Mouse (Mus musculus) retina, adult 2 months (tissue): ENCODE data around the gene Defb19.

Source experiments
- DNase-seq: peaks from one replicate; pipeline ENCODE4 v3.0.0-alpha.2; 2012; ENCODE audit warnings: low read depth, low spot score

Defb19 gene

DNA sequence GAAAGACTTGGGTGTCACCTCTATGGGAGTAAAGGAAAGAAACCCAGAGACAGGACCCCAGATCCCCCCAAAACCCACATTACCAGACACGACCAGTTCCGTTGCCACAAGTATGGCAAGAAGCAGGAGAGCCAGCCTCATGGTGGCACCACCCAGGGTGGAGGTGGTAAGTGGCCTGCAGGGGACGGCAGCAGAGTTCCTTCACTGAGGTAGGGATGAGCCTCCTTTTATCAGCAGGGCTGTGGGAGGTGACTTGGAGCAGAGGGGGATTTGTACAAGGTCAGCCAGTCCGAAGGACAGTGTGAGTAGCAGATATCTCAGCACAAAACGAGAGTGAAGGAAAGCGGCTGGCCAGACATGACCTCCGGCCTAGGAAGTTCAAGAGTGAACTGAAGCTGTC is at the start of gene Defb19:
Defb19 (minus strand) TSS at position 206 of the 400 bp plus-strand sequence.
- no peak for DNase-seq

- no peak for DNase-seq
These were observed 49.8 kb upstream of the Defb19 start for GRCm38 (mm10) chr2:152629904-152630303.

DNA sequence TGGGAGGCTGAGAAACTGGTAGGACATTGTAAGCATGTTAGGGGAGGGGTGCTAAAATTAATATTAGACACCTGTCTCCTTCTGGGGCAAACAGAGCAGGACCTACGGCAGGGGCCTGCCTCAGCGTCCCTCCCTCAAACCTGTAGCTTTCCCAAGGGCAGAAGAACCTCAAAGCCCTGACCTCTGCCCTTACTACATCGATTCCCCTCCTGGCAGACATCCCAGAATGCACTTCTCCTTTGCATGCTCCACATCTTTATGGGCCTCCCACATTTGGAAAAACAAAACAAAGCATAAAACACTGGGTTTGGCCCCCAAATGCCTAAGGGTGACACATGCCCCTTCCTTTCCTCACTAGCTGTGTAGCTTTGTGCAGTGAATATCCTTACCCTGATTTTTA is 49.1 kb upstream of the Defb19 start:
- DNase-seq = no peak

DNA sequence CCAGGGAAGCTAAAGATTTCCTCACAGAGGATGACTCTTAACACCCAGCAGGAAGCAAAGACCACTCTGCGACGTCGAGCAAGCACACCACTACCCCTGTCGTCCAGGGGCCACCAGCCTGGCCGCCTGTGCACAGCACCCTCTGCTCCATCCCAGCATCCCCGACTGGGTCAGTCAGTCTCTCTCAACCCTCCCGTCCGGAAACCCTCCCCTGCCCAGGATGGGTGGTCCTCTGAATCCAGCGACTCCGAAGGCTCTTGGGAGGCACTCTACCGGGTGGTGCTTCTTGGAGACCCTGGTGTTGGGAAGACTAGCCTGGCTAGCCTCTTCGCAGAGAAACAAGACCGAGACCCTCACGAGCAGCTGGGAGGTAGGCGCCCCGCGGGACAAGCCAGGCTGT is 48.0 kb upstream of the Defb19 start:
- no peak for DNase-seq

GRCm38 (mm10) chr2:152626774-152627591 is 46.9 kb upstream of the Defb19 start, which contains the start of gene Rem1:
Gene Rem1 (plus strand): TSS chr2:152626951.
- DNase-seq = no peak

- DNase-seq = no peak
These were observed 45.1 kb upstream of the Defb19 start for GRCm38 (mm10) chr2:152625256-152625655.

DNA sequence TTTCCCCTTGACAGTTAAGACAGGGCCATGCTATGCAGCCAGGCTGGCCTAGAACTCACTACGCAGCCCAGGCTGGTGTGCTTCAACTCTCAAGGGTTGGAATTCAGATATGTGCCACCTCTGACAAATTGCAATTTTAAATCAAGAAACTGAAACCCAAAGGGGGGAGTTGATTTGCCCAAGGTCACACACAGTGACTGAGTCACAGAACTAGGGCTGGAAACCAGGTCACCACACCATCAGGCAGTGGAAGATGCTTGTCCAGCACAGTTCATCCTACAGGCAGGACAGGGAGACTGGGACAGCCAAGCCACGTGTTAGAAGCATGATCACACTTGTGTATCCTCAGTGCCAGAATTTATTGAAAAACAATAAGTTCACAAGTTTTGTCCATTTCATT is 44.5 kb upstream of the Defb19 start:
- DNase-seq = no peak

DNA sequence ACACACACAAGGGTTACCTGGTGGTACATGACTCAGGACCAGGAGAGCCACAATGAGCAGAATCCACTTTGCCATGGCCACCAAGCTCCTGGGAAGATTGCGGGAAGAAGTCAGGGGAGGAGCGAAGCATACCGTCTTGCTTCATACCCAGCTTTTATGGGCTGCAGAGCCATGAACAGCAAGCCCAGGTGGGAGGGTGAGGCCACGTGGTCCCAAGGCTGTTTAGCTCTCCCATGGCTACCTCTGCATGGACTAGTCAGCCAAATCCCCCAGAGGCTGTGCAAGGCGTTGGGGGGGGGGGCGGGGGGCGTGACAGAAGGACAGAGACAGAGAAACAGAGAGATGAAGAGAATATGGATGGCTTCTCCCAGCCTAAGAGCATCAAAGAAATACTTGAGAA is 42.8 kb upstream of the Defb19 start, which contains the start of gene Defb25:
Defb25 (minus strand) TSS at position 101 of the 400 bp plus-strand sequence.
- no peak for DNase-seq

GRCm38 (mm10) chr2:152622151-152622550 is 42.0 kb upstream of the Defb19 start:
- no peak for DNase-seq

- no peak for DNase-seq
These were observed 40.4 kb upstream of the Defb19 start for GRCm38 (mm10) chr2:152620367-152621134.

GRCm38 (mm10) chr2:152617374-152617773 is 37.3 kb upstream of the Defb19 start:
- DNase-seq = no peak

GRCm38 (mm10) chr2:152616470-152616869 is 36.4 kb upstream of the Defb19 start:
- DNase-seq = no peak

GRCm38 (mm10) chr2:152615563-152615962 is 35.5 kb upstream of the Defb19 start:
- peak; percentile 36 for DNase-seq

DNA sequence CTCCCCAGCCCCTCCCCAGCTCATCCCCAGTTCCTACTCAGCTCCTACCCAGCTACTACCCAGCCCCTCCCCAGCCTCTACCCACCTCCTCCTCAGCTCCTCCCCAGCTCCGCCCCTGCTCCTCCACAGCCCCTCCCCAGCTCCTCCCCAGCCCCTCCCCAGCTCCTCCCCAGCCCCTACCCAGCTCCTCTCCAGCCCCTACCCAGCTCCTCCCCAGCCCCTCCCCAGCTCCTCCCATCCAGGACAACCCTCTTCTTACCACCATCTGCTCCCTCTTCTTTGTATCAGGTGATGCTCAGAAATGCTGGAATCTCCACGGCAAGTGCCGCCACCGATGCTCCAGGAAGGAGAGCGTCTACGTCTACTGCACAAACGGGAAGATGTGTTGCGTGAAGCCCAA is 32.1 kb upstream of the Defb19 start:
- no peak for DNase-seq

GRCm38 (mm10) chr2:152608719-152609118 is 28.6 kb upstream of the Defb19 start:
- DNase-seq = no peak

DNA sequence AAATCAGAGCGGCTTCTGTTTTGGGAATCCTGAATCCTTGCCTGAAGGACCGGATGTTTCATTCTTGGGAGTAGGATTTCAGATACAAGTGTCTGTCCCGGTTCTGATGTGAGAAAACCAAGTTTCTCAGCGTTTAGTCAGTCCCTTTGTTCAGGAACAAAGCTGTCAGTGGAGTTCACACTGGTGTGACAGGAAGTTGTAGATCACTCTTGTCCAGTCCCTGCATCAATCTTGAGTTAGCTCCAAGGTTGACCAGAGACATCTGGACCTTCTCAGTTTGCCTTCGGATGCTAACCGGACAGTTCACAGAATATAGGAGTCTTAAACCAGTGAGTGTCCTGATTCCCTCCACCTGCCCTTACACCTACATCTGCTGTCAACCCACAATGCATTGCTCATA is 27.6 kb upstream of the Defb19 start:
- no peak for DNase-seq

- DNase-seq = no peak
These were observed 23.9 kb upstream of the Defb19 start, which contains the start of gene Defb36 for GRCm38 (mm10) chr2:152604057-152604456. Gene Defb36 (plus strand): TSS chr2:152604327.

DNA sequence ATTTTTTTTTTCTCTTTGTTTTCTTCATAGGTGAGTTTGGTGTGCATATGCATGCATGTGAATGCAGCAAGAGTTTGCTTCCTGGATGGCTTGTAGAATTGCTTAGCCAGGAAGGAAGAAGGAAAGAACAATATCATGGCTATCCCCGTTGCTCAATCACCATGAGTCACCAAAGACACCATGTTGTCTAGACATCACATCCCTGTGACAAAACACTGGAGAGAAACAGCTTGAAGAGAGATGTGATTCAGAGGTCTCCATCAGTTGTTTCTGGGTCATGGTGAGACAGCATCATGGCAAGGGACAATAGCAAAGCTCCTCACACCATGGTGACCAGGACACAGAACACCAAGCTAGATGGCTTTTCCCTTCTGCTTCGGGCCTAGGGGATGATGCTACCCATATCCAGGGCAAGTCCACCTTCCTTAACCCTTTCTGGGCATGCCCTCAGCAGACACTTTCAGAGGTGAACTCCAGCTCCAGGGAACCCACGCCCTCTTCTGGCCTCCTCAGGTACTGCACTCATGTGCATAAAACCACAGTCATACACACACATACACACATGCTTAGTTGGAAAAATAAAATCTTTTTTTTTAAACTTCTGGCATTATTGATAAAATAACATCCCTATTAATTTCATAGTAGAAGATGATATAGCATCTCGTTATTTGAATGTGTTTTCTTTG is 21.3 kb upstream of the Defb19 start:
- no peak for DNase-seq

DNA sequence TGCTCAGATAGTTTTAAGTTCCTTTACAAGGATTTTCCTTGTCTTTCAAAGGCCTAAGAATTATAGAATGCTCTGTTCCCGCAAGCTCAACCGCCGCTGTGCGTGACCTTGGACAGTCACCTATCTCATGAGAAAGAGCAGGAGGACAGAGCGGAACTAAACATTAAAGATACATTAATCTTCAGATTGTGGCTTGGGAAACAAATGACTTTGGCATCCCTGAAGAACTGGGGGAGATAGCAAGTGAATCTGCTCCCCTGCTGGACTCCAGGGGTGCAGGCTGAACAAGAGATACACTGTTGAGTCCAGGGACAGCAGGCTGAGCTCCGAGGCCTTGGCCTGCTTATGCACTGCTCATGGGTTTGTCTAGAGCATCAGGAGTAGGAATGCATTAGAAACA is 20.0 kb upstream of the Defb19 start:
- no peak for DNase-seq

DNA sequence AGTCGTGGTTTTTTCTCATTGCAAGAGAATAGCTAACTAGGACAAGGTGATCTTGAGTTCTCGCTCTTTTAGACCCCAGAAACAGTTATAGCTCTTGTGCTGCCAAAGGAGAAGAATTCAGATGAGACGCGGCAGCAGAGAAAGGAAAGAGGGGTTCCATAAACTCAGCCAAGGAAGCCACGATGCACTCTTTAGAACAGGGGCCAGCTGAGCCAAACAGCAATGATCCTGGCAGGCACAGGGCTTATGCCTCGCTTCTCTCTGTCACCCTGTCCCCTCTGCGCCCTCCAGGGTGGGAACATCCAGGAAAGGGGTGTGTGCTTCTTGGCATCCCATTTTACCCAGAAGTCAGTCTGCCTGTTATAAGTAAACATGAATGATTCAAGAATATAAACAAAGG is 19.2 kb upstream of the Defb19 start, which contains the start of gene Defb45:
Defb45 (minus strand) TSS at position 101 of the 400 bp plus-strand sequence.
- DNase-seq = no peak

- DNase-seq = no peak
These were observed 8.9 kb upstream of the Defb19 start for GRCm38 (mm10) chr2:152589021-152589420.

DNA sequence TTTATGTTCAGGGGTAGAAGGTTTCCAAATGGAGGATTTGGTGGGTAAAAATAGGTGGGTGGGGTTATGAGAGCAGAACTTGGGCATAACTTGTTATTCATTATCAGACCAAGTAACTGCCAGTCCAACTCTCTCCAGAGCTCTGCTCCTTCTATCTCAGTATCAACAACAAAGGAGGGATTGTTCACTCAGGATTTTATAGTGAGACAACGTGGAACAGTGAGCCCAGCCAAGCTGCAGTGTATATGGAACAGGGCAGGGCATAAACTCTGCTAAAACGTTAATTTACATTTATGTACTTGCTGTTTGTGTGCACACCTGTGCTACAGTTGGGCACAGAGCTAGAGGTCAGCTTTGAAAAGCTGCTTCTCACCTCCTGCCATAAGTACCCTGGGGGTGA is 8.3 kb upstream of the Defb19 start:
- no peak for DNase-seq
